22 mouse cellular contexts compared by ENCODE assay signal in genomic region chr8:105805346-105805745, GRCm38 (mm10). TPM values are rescaled to one million over a fixed set of nuclear protein-coding genes. Genes with fewer than 3 reads are reported as not detected.
DNase-seq lines count a peak whose midpoint lies in the region; ATAC-seq and TF ChIP-seq lines count a peak whose summit lies in the region.
"Had no signal": no experiment of that assay in that cellular context is flagged by ENCODE, and none has a peak within 500 bp of the region (broad histone marks: within the 10 kb centered on the region; RNA-seq: fewer than 3 reads in every experiment).

No protein-coding gene starts in this region.

- 77% methylated on average over 3 of the region's 3 CpGs for WGBS in kidney, embryonic 16.5 days
- 72% methylated on average over 3 of the region's 3 CpGs for WGBS in liver, embryonic 16.5 days (ENCODE audit: insufficient replicate concordance)
- WGBS in forebrain, embryonic 12.5 days = 82% methylated on average over 3 of the region's 3 CpGs
- 65% methylated on average over 3 of the region's 3 CpGs for WGBS in midbrain, embryonic 16.5 days

- H3K27ac ChIP-seq in kidney, embryonic 16.5 days (ENCODE audit: low read length) = 0 out of 2 replicates have a peak overlapping the region, but pooled peaks have one; percentile 13
- peak overlapping the region; percentile 65 for H3K27ac ChIP-seq in ES-Bruce4 (ENCODE audit: insufficient read depth, low read length)
- 0 out of 2 replicates have a peak overlapping the region, but pooled peaks have one; percentile 0 for H3K27ac ChIP-seq in bone marrow macrophage, adult 2 months (ENCODE audit: insufficient read depth, low read depth, low read length)
- H3K27ac ChIP-seq in liver, embryonic 16.5 days (ENCODE audit: low read length) = peak overlapping the region; percentile 66
- H3K27ac ChIP-seq in forebrain, embryonic 12.5 days = no peak overlapping the region
- no peak overlapping the region for H3K27ac ChIP-seq in midbrain, embryonic 16.5 days (ENCODE audit: low read length)
- H3K27ac ChIP-seq: forebrain, embryonic 13.5 days; heart, embryonic 10.5 days; hindbrain, embryonic 14.5 days; limb, embryonic 12.5 days; lung, embryonic 15.5 days; neural tube, embryonic 12.5 days had no signal

- H3K9ac ChIP-seq in kidney, embryonic 16.5 days (replicated peaks; ENCODE audit: low read length) = no peak overlapping the region
- H3K9ac ChIP-seq in ES-Bruce4 (ENCODE audit: low read depth, poor library complexity, severe bottlenecking) = no peak overlapping the region
- H3K9ac ChIP-seq in liver, embryonic 16.5 days (ENCODE audit: low read depth, low read length) = no peak overlapping the region
- H3K9ac ChIP-seq in forebrain, embryonic 12.5 days = no peak overlapping the region
- no peak overlapping the region for H3K9ac ChIP-seq in midbrain, embryonic 16.5 days (ENCODE audit: low read depth, low read length)
- H3K9ac ChIP-seq: forebrain, embryonic 13.5 days; hindbrain, embryonic 14.5 days; limb, embryonic 12.5 days; lung, embryonic 15.5 days; neural tube, embryonic 12.5 days had no signal

- no peak for ATAC-seq in kidney, embryonic 16.5 days (ENCODE audit: low FRiP score, low TSS enrichment)
- ATAC-seq in liver, embryonic 16.5 days (ENCODE audit: low read depth) = no peak
- no peak for ATAC-seq in activated CD4-positive, CD25-positive, alpha-beta regulatory T cell, adult 4 months
- ATAC-seq in forebrain, embryonic 12.5 days (ENCODE audit: low FRiP score) = no peak
- ATAC-seq in midbrain, embryonic 16.5 days = no peak
- ATAC-seq: forebrain, embryonic 13.5 days; intestine, postnatal 0 days had no signal

- H3K4me2 ChIP-seq in kidney, embryonic 16.5 days (replicated peaks; ENCODE audit: low read depth, low read length) = no peak overlapping the region
- no peak overlapping the region for H3K4me2 ChIP-seq in liver, embryonic 16.5 days (ENCODE audit: low read depth, low read length)
- no peak overlapping the region for H3K4me2 ChIP-seq in forebrain, embryonic 12.5 days
- H3K4me2 ChIP-seq in midbrain, embryonic 16.5 days (ENCODE audit: low read length) = no peak overlapping the region
- H3K4me2 ChIP-seq: forebrain, embryonic 13.5 days; hindbrain, embryonic 14.5 days; limb, embryonic 12.5 days; lung, embryonic 15.5 days; midbrain, embryonic 11.5 days; neural tube, embryonic 12.5 days had no signal

- no peak for DNase-seq in kidney, adult 9 months
- DNase-seq: adrenal gland, postnatal 25 days; cerebellum, adult 2 months; cerebellum, postnatal 36 days; heart, postnatal 10 days; thymus, adult 18-20 months had no signal

- H3K27me3 ChIP-seq in kidney, embryonic 16.5 days (ENCODE audit: insufficient read depth, low read length) = no peaks in the 10 kb centered on the region
- H3K27me3 ChIP-seq in ES-Bruce4 (ENCODE audit: control insufficient read depth, insufficient read depth, low read length, poor library complexity, severe bottlenecking) = no peaks in the 10 kb centered on the region
- no peaks in the 10 kb centered on the region for H3K27me3 ChIP-seq in liver, embryonic 16.5 days (ENCODE audit: control insufficient read depth, insufficient read depth, low read depth, low read length)
- no peaks in the 10 kb centered on the region for H3K27me3 ChIP-seq in forebrain, embryonic 12.5 days
- H3K27me3 ChIP-seq in midbrain, embryonic 16.5 days (ENCODE audit: control insufficient read depth, insufficient read depth, low read depth, low read length) = no peaks in the 10 kb centered on the region
- H3K27me3 ChIP-seq: forebrain, embryonic 13.5 days; limb, embryonic 12.5 days; lung, embryonic 15.5 days; neural tube, embryonic 12.5 days had no signal

- H3K4me3 ChIP-seq in kidney, embryonic 16.5 days (ENCODE audit: low read length) = no peak overlapping the region
- H3K4me3 ChIP-seq in ES-Bruce4 (ENCODE audit: low read depth, low read length) = no peak overlapping the region
- H3K4me3 ChIP-seq in bone marrow macrophage, adult 2 months (ENCODE audit: insufficient read depth, low read length) = no peak overlapping the region
- no peak overlapping the region for H3K4me3 ChIP-seq in liver, embryonic 16.5 days (ENCODE audit: low read depth, low read length)
- H3K4me3 ChIP-seq in forebrain, embryonic 12.5 days (replicated peaks) = no peak overlapping the region
- H3K4me3 ChIP-seq in midbrain, embryonic 16.5 days (ENCODE audit: low read depth, low read length) = no peak overlapping the region
- H3K4me3 ChIP-seq: forebrain, embryonic 13.5 days; heart, embryonic 10.5 days; limb, embryonic 12.5 days; lung, embryonic 15.5 days; neural tube, embryonic 12.5 days had no signal

- H3K36me3 ChIP-seq in kidney, embryonic 16.5 days (ENCODE audit: insufficient read depth, low read length) = 0 out of 2 replicates have a peak, but pooled peaks cover 9% of the 10 kb centered on the region
- peaks cover 3% of the 10 kb centered on the region; the same call in 1 of the 2 replicates for H3K36me3 ChIP-seq in ES-Bruce4 (ENCODE audit: control insufficient read depth, insufficient read depth, low read length, poor library complexity, severe bottlenecking)
- peaks cover 58% of the 10 kb centered on the region for H3K36me3 ChIP-seq in liver, embryonic 16.5 days (ENCODE audit: control insufficient read depth, insufficient read depth)
- peaks cover 23% of the 10 kb centered on the region for H3K36me3 ChIP-seq in forebrain, embryonic 12.5 days (replicated peaks)
- H3K36me3 ChIP-seq in midbrain, embryonic 16.5 days (ENCODE audit: control insufficient read depth, insufficient read depth, low read length) = 0 out of 2 replicates have a peak, but pooled peaks cover 2% of the 10 kb centered on the region

- H3K9me3 ChIP-seq in kidney, embryonic 16.5 days (ENCODE audit: low read length) = no peaks in the 10 kb centered on the region
- no peaks in the 10 kb centered on the region for H3K9me3 ChIP-seq in ES-Bruce4 (replicated peaks; ENCODE audit: control insufficient read depth, insufficient read depth, low read length, poor library complexity, severe bottlenecking)
- no peaks in the 10 kb centered on the region for H3K9me3 ChIP-seq in liver, embryonic 16.5 days (replicated peaks; ENCODE audit: control insufficient read depth, low read length)
- H3K9me3 ChIP-seq in forebrain, embryonic 12.5 days = no peaks in the 10 kb centered on the region
- H3K9me3 ChIP-seq in midbrain, embryonic 16.5 days (replicated peaks; ENCODE audit: control insufficient read depth, low read length, poor library complexity, severe bottlenecking) = no peaks in the 10 kb centered on the region
- H3K9me3 ChIP-seq: forebrain, embryonic 13.5 days; heart, embryonic 10.5 days; limb, embryonic 12.5 days; lung, embryonic 15.5 days; neural tube, embryonic 12.5 days had no signal

- TF ChIP-seq CTCF in ES-Bruce4 (IDR thresholded peaks at IDR 0.05; ENCODE audit: low read depth, low read length) = no peak
- TF ChIP-seq CTCF in bone marrow macrophage, adult 2 months (IDR thresholded peaks at IDR 0.05; ENCODE audit: low read depth, low read length) = no peak

- H3K4me1 ChIP-seq in kidney, embryonic 16.5 days (ENCODE audit: insufficient read depth, low read length) = peaks cover 7% of the 10 kb centered on the region; the same call in 1 of the 2 replicates
- H3K4me1 ChIP-seq in ES-Bruce4 (ENCODE audit: control insufficient read depth, insufficient read depth, low read length) = no peaks in the 10 kb centered on the region
- H3K4me1 ChIP-seq in bone marrow macrophage, adult 2 months (ENCODE audit: control insufficient read depth, insufficient read depth, low read length) = peaks cover 33% of the 10 kb centered on the region
- H3K4me1 ChIP-seq in liver, embryonic 16.5 days (ENCODE audit: control insufficient read depth, low read depth, low read length) = peaks cover 74% of the 10 kb centered on the region
- H3K4me1 ChIP-seq in forebrain, embryonic 12.5 days = no peaks in the 10 kb centered on the region
- H3K4me1 ChIP-seq in midbrain, embryonic 16.5 days (ENCODE audit: control insufficient read depth, insufficient read depth, low read length) = no peaks in the 10 kb centered on the region
- H3K4me1 ChIP-seq: forebrain, embryonic 13.5 days; limb, embryonic 12.5 days; neural tube, embryonic 12.5 days had no signal

- TF ChIP-seq EP300 in ES-Bruce4 (IDR thresholded peaks at IDR 0.05; ENCODE audit: insufficient read depth, low read depth, low read length) = no peak

- no peak for TF ChIP-seq POLR2A in ES-Bruce4 (IDR thresholded peaks at IDR 0.05; ENCODE audit: insufficient read depth, low read length)
- no peak for TF ChIP-seq POLR2A in bone marrow macrophage, adult 2 months (IDR thresholded peaks at IDR 0.05; ENCODE audit: borderline replicate concordance, low read depth, low read length)

RNA-seq across cellular contexts. Expression of gene Ranbp10, which starts 21.8 kb away (rescaled TPM):
- 10.7 and 13.3 TPM in 2 replicates for polyA plus RNA-seq in kidney, embryonic 16.5 days (2015; fragmentation: Nextera tagmentation; extraction: Ambion mirVana)
- 17.1 and 18.5 TPM in 2 replicates for polyA plus RNA-seq in ES-Bruce4 (2011; ENCODE audit: insufficient read depth, insufficient read length, low read depth, missing spikeins)
- polyA plus RNA-seq in bone marrow macrophage, adult 2 months (2012; ENCODE audit: insufficient read depth, insufficient read length, missing spikeins) = 42.0 and 44.3 TPM in 2 replicates
- 44.3 and 50.1 TPM in 2 replicates for polyA plus RNA-seq in liver, embryonic 16.5 days (2015; fragmentation: Nextera tagmentation; extraction: Ambion mirVana)
- 1 to 10 TPM; 6.6 to 7.0 TPM for polyA plus RNA-seq in activated CD4-positive, CD25-positive, alpha-beta regulatory T cell, adult 4 months (2017; shearing (Covaris generic))
- polyA plus RNA-seq in forebrain, embryonic 12.5 days (2016; fragmentation: Nextera tagmentation; extraction: Ambion mirVana) = 14.5 and 14.6 TPM in 2 replicates
- 9.6 and 12.6 TPM in 2 replicates for polyA plus RNA-seq in midbrain, embryonic 16.5 days (2015; fragmentation: Nextera tagmentation; extraction: Ambion mirVana)

RNA-seq across cellular contexts. Expression of gene Tsnaxip1, which starts 22.2 kb away (rescaled TPM):
- 0.21 and 0.24 TPM in 2 replicates for polyA plus RNA-seq in kidney, embryonic 16.5 days (2015; fragmentation: Nextera tagmentation; extraction: Ambion mirVana)
- 0.33 TPM in 1 of 2 replicates, not detected in the other for polyA plus RNA-seq in ES-Bruce4 (2011; ENCODE audit: insufficient read depth, insufficient read length, low read depth, missing spikeins)
- polyA plus RNA-seq in bone marrow macrophage, adult 2 months (2012; ENCODE audit: insufficient read depth, insufficient read length, missing spikeins) = not detected in 2 replicates
- 0.07 TPM in 2 replicates for polyA plus RNA-seq in liver, embryonic 16.5 days (2015; fragmentation: Nextera tagmentation; extraction: Ambion mirVana)
- polyA plus RNA-seq in activated CD4-positive, CD25-positive, alpha-beta regulatory T cell, adult 4 months (2017; shearing (Covaris generic)) = not detected
- polyA plus RNA-seq in forebrain, embryonic 12.5 days (2016; fragmentation: Nextera tagmentation; extraction: Ambion mirVana) = 0.12 and 0.51 TPM in 2 replicates
- polyA plus RNA-seq in midbrain, embryonic 16.5 days (2015; fragmentation: Nextera tagmentation; extraction: Ambion mirVana) = 0.77 and 0.93 TPM in 2 replicates
- polyA plus RNA-seq: intestine, postnatal 0 days; urinary bladder, adult 2 months had no signal

RNA-seq across cellular contexts. Expression of gene Gfod2, which starts 46.9 kb away (rescaled TPM):
- 24.9 and 25.7 TPM in 2 replicates for polyA plus RNA-seq in kidney, embryonic 16.5 days (2015; fragmentation: Nextera tagmentation; extraction: Ambion mirVana)
- 6.4 and 7.2 TPM in 2 replicates for polyA plus RNA-seq in ES-Bruce4 (2011; ENCODE audit: insufficient read depth, insufficient read length, low read depth, missing spikeins)
- 0.75 and 1.4 TPM in 2 replicates for polyA plus RNA-seq in bone marrow macrophage, adult 2 months (2012; ENCODE audit: insufficient read depth, insufficient read length, missing spikeins)
- 1.6 and 1.8 TPM in 2 replicates for polyA plus RNA-seq in liver, embryonic 16.5 days (2015; fragmentation: Nextera tagmentation; extraction: Ambion mirVana)
- polyA plus RNA-seq in activated CD4-positive, CD25-positive, alpha-beta regulatory T cell, adult 4 months (2017; shearing (Covaris generic)) = 1 to 10 TPM; 1.8 to 4.3 TPM
- 57.1 and 57.4 TPM in 2 replicates for polyA plus RNA-seq in forebrain, embryonic 12.5 days (2016; fragmentation: Nextera tagmentation; extraction: Ambion mirVana)
- polyA plus RNA-seq in midbrain, embryonic 16.5 days (2015; fragmentation: Nextera tagmentation; extraction: Ambion mirVana) = 94.0 and 95.6 TPM in 2 replicates

RNA-seq across cellular contexts. Expression of gene Cenpt, which starts 47.7 kb away (rescaled TPM):
- polyA plus RNA-seq in kidney, embryonic 16.5 days (2015; fragmentation: Nextera tagmentation; extraction: Ambion mirVana) = 44.7 and 46.3 TPM in 2 replicates
- polyA plus RNA-seq in ES-Bruce4 (2011; ENCODE audit: insufficient read depth, insufficient read length, low read depth, missing spikeins) = 86.3 and 97.6 TPM in 2 replicates
- polyA plus RNA-seq in bone marrow macrophage, adult 2 months (2012; ENCODE audit: insufficient read depth, insufficient read length, missing spikeins) = 16.9 and 17.1 TPM in 2 replicates
- 19.1 and 20.5 TPM in 2 replicates for polyA plus RNA-seq in liver, embryonic 16.5 days (2015; fragmentation: Nextera tagmentation; extraction: Ambion mirVana)
- 10 to 100 TPM; 16.1 to 18.6 TPM for polyA plus RNA-seq in activated CD4-positive, CD25-positive, alpha-beta regulatory T cell, adult 4 months (2017; shearing (Covaris generic))
- 67.1 and 70.7 TPM in 2 replicates for polyA plus RNA-seq in forebrain, embryonic 12.5 days (2016; fragmentation: Nextera tagmentation; extraction: Ambion mirVana)
- 45.9 and 59.5 TPM in 2 replicates for polyA plus RNA-seq in midbrain, embryonic 16.5 days (2015; fragmentation: Nextera tagmentation; extraction: Ambion mirVana)

RNA-seq across cellular contexts. Expression of gene Thap11, which starts 49.6 kb away (rescaled TPM):
- 65.2 and 66.1 TPM in 2 replicates for polyA plus RNA-seq in kidney, embryonic 16.5 days (2015; fragmentation: Nextera tagmentation; extraction: Ambion mirVana)
- 29.6 and 31.0 TPM in 2 replicates for polyA plus RNA-seq in ES-Bruce4 (2011; ENCODE audit: insufficient read depth, insufficient read length, low read depth, missing spikeins)
- polyA plus RNA-seq in bone marrow macrophage, adult 2 months (2012; ENCODE audit: insufficient read depth, insufficient read length, missing spikeins) = 27.4 and 28.5 TPM in 2 replicates
- 25.4 and 26.4 TPM in 2 replicates for polyA plus RNA-seq in liver, embryonic 16.5 days (2015; fragmentation: Nextera tagmentation; extraction: Ambion mirVana)
- 1 to 10 TPM; 7.0 to 7.4 TPM for polyA plus RNA-seq in activated CD4-positive, CD25-positive, alpha-beta regulatory T cell, adult 4 months (2017; shearing (Covaris generic))
- polyA plus RNA-seq in forebrain, embryonic 12.5 days (2016; fragmentation: Nextera tagmentation; extraction: Ambion mirVana) = 80.4 and 81.9 TPM in 2 replicates
- polyA plus RNA-seq in midbrain, embryonic 16.5 days (2015; fragmentation: Nextera tagmentation; extraction: Ambion mirVana) = 50.6 and 53.4 TPM in 2 replicates

Comparison
In these comparisons a context has a peak if more than half of its experiments do, and no peak if none do; other contexts are left out.
1. H3K27ac ChIP-seq: peak in kidney, embryonic 16.5 days (single experiment), ES-Bruce4 (single experiment), bone marrow macrophage, adult 2 months (single experiment) and liver, embryonic 16.5 days (single experiment); none in forebrain, embryonic 12.5 days (single experiment) and midbrain, embryonic 16.5 days (single experiment).